Mouse (Mus musculus): ENCODE data around the gene Smad3. TPM values are rescaled to one million over a fixed set of nuclear protein-coding genes. Genes with fewer than 3 reads are reported as not detected.

Gene Smad3
- total and polyA plus RNA-seq, 3 experiments, result 7.5 to 10.2 TPM; not detected in 1

GRCm38 (mm10) chr9:63755671-63756543 lies 1.9 kb downstream of the Smad3 start:
- peaks cover 0 to 4% of the 10 kb centered on the region in 2 experiments; a peak in 2 of 4 replicates for H3K36me3 ChIP-seq (ENCODE audit: control insufficient read depth in 1 of 2, insufficient read depth in 2 of 2, low read length in 2 of 2)
- peak overlapping the region in 1 of 2 experiments; percentile 93; a peak in 1 of 4 replicates for H3K4me3 ChIP-seq (ENCODE audit: control insufficient read depth in 1 of 2, insufficient read depth in 1 of 2, low read depth in 2 of 2, low read length in 2 of 2)
- peaks cover 8% of the 10 kb centered on the region for H3K79me2 ChIP-seq (ENCODE audit: control insufficient read depth, insufficient read depth, low read length, poor library complexity)
- DNase-seq (ENCODE audit: low read depth, low spot score), result no peak
- no peaks in the 10 kb centered on the region for H3K9me3 ChIP-seq (replicated peaks; ENCODE audit: insufficient read depth, low read length)
- no peaks in the 10 kb centered on the region for H3K27me3 ChIP-seq (ENCODE audit: control insufficient read depth in 1 of 2, insufficient read depth in 2 of 2, low read length in 2 of 2)
- TF ChIP-seq ETS1 (IDR thresholded peaks at IDR 0.05; ENCODE audit: low read depth, low read length) (no peak), KAT2A (conservative IDR thresholded peaks at IDR 0.05; ENCODE audit: low read depth, low read length) (no peak), USF1 (IDR thresholded peaks at IDR 0.05; ENCODE audit: low read depth, low read length) (no peak), MAZ (IDR thresholded peaks at IDR 0.05; ENCODE audit: low read depth, low read length) (no peak), EP300 (IDR thresholded peaks at IDR 0.05; ENCODE audit: low read depth in 1 of 2, low read length in 2 of 2) (no peak), ELF1 (IDR thresholded peaks at IDR 0.05; ENCODE audit: low read depth, low read length) (no peak), MEF2A (IDR thresholded peaks at IDR 0.05; ENCODE audit: extremely low read depth, insufficient replicate concordance, low read depth, low read length, poor library complexity, severe bottlenecking) (no peak), CHD1 (IDR thresholded peaks at IDR 0.05; ENCODE audit: low read depth, low read length) (no peak), MYC (IDR thresholded peaks at IDR 0.05; ENCODE audit: low read depth, low read length) (no peak), TBP (IDR thresholded peaks at IDR 0.05; ENCODE audit: low read depth, low read length) (no peak), ZC3H11A (IDR thresholded peaks at IDR 0.05; ENCODE audit: low read depth, low read length) (no peak), SIN3A (IDR thresholded peaks at IDR 0.05; ENCODE audit: low read length) (no peak), POLR2AphosphoS5 (IDR thresholded peaks at IDR 0.05; ENCODE audit: borderline replicate concordance, low read depth, low read length) (no peak)
- no peak overlapping the region for H3K27ac ChIP-seq (ENCODE audit: control insufficient read depth, low read depth, low read length)
- peak overlapping the region; percentile 83; the same call in 1 of the 2 replicates for H3K9ac ChIP-seq (ENCODE audit: control insufficient read depth, low read depth, low read length, poor library complexity, severe bottlenecking)
- peaks cover 0 to 9% of the 10 kb centered on the region in 2 experiments; a peak in 2 of 4 replicates for H3K4me1 ChIP-seq (ENCODE audit: control insufficient read depth in 1 of 2, insufficient read depth in 2 of 2, low read length in 2 of 2)

- Histone ChIP-seq H3K9ac (ENCODE audit: control insufficient read depth, low read depth, low read length, poor library complexity, severe bottlenecking) (no peak overlapping the region), H3K27me3 (ENCODE audit: control insufficient read depth in 1 of 2, insufficient read depth in 2 of 2, low read length in 2 of 2) (no peaks in the 10 kb centered on the region), H3K4me3 (ENCODE audit: control insufficient read depth in 1 of 2, insufficient read depth in 1 of 2, low read depth in 2 of 2, low read length in 2 of 2) (no peak overlapping the region), H3K9me3 (replicated peaks; ENCODE audit: insufficient read depth, low read length) (no peaks in the 10 kb centered on the region), H3K79me2 (ENCODE audit: control insufficient read depth, insufficient read depth, low read length, poor library complexity) (peaks cover 8% of the 10 kb centered on the region), H3K27ac (ENCODE audit: control insufficient read depth, low read depth, low read length) (no peak overlapping the region), H3K4me1 (ENCODE audit: control insufficient read depth in 1 of 2, insufficient read depth in 2 of 2, low read length in 2 of 2) (peaks cover 0 to 8% of the 10 kb centered on the region in 2 experiments; a peak in 2 of 4 replicates), H3K36me3 (ENCODE audit: control insufficient read depth in 1 of 2, insufficient read depth in 2 of 2, low read length in 2 of 2) (peaks cover 0 to 4% of the 10 kb centered on the region in 2 experiments; a peak in 2 of 4 replicates)
- TF ChIP-seq RCOR1 (IDR thresholded peaks at IDR 0.05; ENCODE audit: low read depth, low read length) (no peak), MAFK (IDR thresholded peaks at IDR 0.05; ENCODE audit: borderline replicate concordance, low read depth, low read length) (no peak), ZMIZ1 (IDR thresholded peaks at IDR 0.05; ENCODE audit: low read depth, low read length) (no peak), SIN3A (IDR thresholded peaks at IDR 0.05; ENCODE audit: low read length) (no peak)
- DNase-seq (ENCODE audit: low read depth, low spot score), result no peak
These were observed 3.0 kb downstream of the Smad3 start for GRCm38 (mm10) chr9:63754556-63755510.
